ENCODE assay signal across 24 mouse cellular contexts in genomic region chr13:52516561-52516960, GRCm38 (mm10). TPM values are rescaled to one million over a fixed set of nuclear protein-coding genes. Genes with fewer than 3 reads are reported as not detected.
"Had no signal": no experiment of that assay in that cellular context is flagged by ENCODE, and none has a peak within 500 bp of the region (broad histone marks: within the 10 kb centered on the region; RNA-seq: fewer than 3 reads in every experiment).

No protein-coding gene starts in this region.

- H3K4me3 ChIP-seq: gastrocnemius, adult 2 months; heart, adult 2 months; heart, embryonic 13.5 days; heart, embryonic 15.5 days; hindbrain, embryonic 10.5 days; hindbrain, embryonic 12.5 days; intestine, embryonic 15.5 days; layer of hippocampus, adult 2 months; left cerebral cortex, adult 2 months; limb, embryonic 10.5 days; limb, embryonic 12.5 days; liver, embryonic 13.5 days; liver, embryonic 15.5 days had no signal

- DNase-seq: gastrocnemius, adult 2 months; gastrocnemius, postnatal 10 days; gastrocnemius, postnatal 25 days; heart, adult 2 months; heart, postnatal 4 days; kidney, adult 18-20 months; kidney, adult 8-10 months; kidney, postnatal 10 days; kidney, postnatal 25 days; kidney, postnatal 4 days; liver; liver, embryonic 13.5 days had no signal

- H3K27me3 ChIP-seq: heart, embryonic 13.5 days; heart, embryonic 15.5 days; hindbrain, embryonic 12.5 days; intestine, embryonic 15.5 days; limb, embryonic 12.5 days; liver, embryonic 13.5 days; liver, embryonic 15.5 days had no signal

- H3K4me1 ChIP-seq: intestine, embryonic 15.5 days; limb, embryonic 12.5 days; liver, embryonic 13.5 days; liver, embryonic 15.5 days had no signal

- H3K27ac ChIP-seq: gastrocnemius, adult 2 months; heart, adult 2 months; heart, embryonic 13.5 days; heart, embryonic 15.5 days; hindbrain, embryonic 10.5 days; hindbrain, embryonic 12.5 days; hindbrain, embryonic 14.5 days; intestine, embryonic 15.5 days; left cerebral cortex, adult 2 months; limb, embryonic 10.5 days; limb, embryonic 12.5 days; liver, embryonic 13.5 days; liver, embryonic 15.5 days had no signal

RNA-seq across cellular contexts. Expression of gene Diras2, which starts 14.5 kb away (rescaled TPM):
- polyA plus RNA-seq: inflammation-experienced regulatory T-cells, adult 6 months had no signal
